Mouse (Mus musculus): Measurements from ENCODE around the gene Bcl11b.

Gene Bcl11b

GRCm38 (mm10) chr12:107970637-107971036 is 32.8 kb downstream of the Bcl11b start:
- DNase-seq (ENCODE audit: low read depth), result no peak

- DNase-seq (ENCODE audit: low read depth), result no peak
These were observed 33.5 kb downstream of the Bcl11b start for GRCm38 (mm10) chr12:107969841-107970371.

- no peak for DNase-seq (ENCODE audit: low read depth)
These were observed 34.3 kb downstream of the Bcl11b start for GRCm38 (mm10) chr12:107969126-107969525.

- no peak for DNase-seq (ENCODE audit: low read depth)
These were observed 35.1 kb downstream of the Bcl11b start for GRCm38 (mm10) chr12:107968331-107968730.

GRCm38 (mm10) chr12:107967026-107967425 is 36.4 kb downstream of the Bcl11b start:
- no peak for DNase-seq (ENCODE audit: low read depth)

- no peak for DNase-seq (ENCODE audit: low read depth)
These were observed 38.3 kb downstream of the Bcl11b start for GRCm38 (mm10) chr12:107965103-107965502.

GRCm38 (mm10) chr12:107964396-107965085 is 38.9 kb downstream of the Bcl11b start:
- no peak for DNase-seq (ENCODE audit: low read depth)

GRCm38 (mm10) chr12:107962852-107963251 is 40.5 kb downstream of the Bcl11b start:
- no peak for DNase-seq (ENCODE audit: low read depth)

- peak; percentile 76 for DNase-seq (ENCODE audit: low read depth)
These were observed 41.6 kb downstream of the Bcl11b start for GRCm38 (mm10) chr12:107961843-107962242.

GRCm38 (mm10) chr12:107960789-107961491 is 42.5 kb downstream of the Bcl11b start:
- no peak for DNase-seq (ENCODE audit: low read depth)

GRCm38 (mm10) chr12:107960365-107960764 is 43.0 kb downstream of the Bcl11b start:
- DNase-seq (ENCODE audit: low read depth), result no peak

GRCm38 (mm10) chr12:107959872-107960271 is 43.5 kb downstream of the Bcl11b start:
- DNase-seq (ENCODE audit: low read depth), result no peak

- DNase-seq (ENCODE audit: low read depth), result no peak
These were observed 50.2 kb downstream of the Bcl11b start for GRCm38 (mm10) chr12:107953044-107953684.

GRCm38 (mm10) chr12:107952318-107952724 is 51.1 kb downstream of the Bcl11b start:
- DNase-seq (ENCODE audit: low read depth), result peak; percentile 94

GRCm38 (mm10) chr12:107950667-107951179 is 52.7 kb downstream of the Bcl11b start:
- no peak for DNase-seq (ENCODE audit: low read depth)

GRCm38 (mm10) chr12:107949416-107949815 is 54.0 kb downstream of the Bcl11b start:
- no peak for DNase-seq (ENCODE audit: low read depth)

- DNase-seq (ENCODE audit: low read depth), result no peak
These were observed 61.3 kb downstream of the Bcl11b start for GRCm38 (mm10) chr12:107942100-107942499.

GRCm38 (mm10) chr12:107940774-107941173 is 62.6 kb downstream of the Bcl11b start:
- DNase-seq (ENCODE audit: low read depth), result no peak

- no peak for DNase-seq (ENCODE audit: low read depth)
These were observed 64.2 kb downstream of the Bcl11b start for GRCm38 (mm10) chr12:107939177-107939576.

- DNase-seq (ENCODE audit: low read depth), result no peak
These were observed 66.4 kb downstream of the Bcl11b start for GRCm38 (mm10) chr12:107936972-107937371.

- no peak for DNase-seq (ENCODE audit: low read depth)
These were observed 67.0 kb downstream of the Bcl11b start for GRCm38 (mm10) chr12:107936406-107936805.

- DNase-seq (ENCODE audit: low read depth), result no peak
These were observed 68.5 kb downstream of the Bcl11b start for GRCm38 (mm10) chr12:107934831-107935437.
